Mouse (Mus musculus): Measurements from ENCODE around the gene Orc2. TPM values are rescaled to one million over a fixed set of nuclear protein-coding genes. Genes with fewer than 3 reads are reported as not detected.

Orc2 gene
- total RNA-seq (2021) = 10 to 100 TPM; 24.1 to 27.1 TPM
- long read RNA-seq, transcript Orc2-201 (18 exons, 3,561 nt) = major isoform, 16 of 28 reads
- long read RNA-seq, partial matches to known transcripts = 2 of 28 reads
- long read RNA-seq, other reads (novel, unspliced or antisense) = 10 of 28 reads

DNA sequence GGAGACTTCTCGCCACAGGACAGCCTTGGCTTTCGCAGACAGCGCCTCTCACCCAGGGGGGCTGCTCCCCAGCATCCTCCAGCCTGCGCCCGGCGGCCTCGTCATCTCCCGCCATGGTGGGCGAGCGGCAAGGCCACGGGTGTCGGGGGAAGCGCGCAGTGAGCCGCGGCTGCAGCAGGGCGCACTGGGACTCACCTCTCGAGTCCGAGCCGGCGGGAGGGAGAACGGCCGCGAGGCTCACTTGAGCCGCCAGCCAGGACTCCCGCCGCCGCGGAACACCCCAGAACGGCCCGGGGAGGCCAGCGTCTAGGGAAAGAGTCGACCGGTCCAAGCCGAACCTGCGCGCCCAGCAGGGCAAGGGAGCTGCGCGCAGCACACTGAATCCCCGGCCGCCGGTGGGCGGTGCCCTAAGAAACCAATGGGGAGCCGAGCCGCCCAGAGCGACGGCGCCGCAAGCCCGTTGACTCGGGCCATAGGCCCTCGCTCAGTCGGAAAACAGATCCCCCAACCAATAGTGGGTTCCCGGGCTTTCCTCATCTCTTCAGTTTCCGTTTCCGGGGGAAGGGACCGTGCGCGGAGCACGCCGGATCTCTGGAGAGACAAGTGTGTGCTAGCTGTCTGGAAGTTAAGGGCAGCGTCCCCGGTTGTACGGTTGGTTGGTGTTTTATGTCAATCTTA, at the start of gene Orc2:
TSS of gene Orc2 (minus strand) at position 533 of the 678 bp plus-strand sequence.
- peak; percentile 94 to 96 for DNase-seq (ENCODE audit: low spot score in 2 of 2)

DNA sequence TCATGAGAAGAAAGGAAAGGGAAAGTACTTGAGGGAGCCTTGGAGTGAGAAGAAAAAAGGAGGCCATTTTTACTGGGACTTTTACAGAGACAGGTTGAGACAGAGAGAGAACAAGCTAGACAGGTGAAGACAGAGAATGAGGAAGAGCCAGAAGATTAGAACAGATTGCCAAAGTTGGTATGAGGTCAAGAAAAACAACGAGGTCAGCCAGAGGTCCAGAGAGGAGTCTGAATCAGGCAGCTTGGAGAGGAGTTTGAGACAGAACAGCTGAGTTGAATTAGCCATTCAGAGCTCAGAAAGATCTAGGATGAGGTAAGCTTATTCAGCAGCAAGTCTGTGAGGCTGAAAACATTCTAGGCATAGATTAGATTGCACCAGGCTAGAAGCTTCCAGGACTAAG, 36.5 kb upstream of the Orc2 start:
- no peak for DNase-seq (ENCODE audit: low spot score in 2 of 2)

DNA sequence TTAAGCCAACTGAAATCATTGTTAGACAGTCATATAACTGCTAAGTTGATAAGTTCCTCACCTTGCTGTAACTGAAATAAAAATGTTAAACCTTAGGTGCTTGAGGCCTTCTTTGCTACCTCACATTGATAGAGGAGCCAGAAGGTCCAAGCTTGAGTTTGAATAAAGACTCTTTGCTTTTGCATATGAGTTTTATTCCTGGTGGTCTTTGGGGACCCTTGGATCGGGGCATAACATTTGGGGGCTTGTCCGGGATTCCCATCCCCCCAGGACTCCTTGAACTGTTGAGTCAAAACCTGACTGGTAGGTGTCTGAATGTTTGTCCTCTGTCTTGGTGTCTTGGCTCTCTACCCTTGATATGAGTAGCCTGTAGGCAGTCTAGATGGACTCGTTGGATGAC, 2.3 kb upstream of the Orc2 start:
- no peak for DNase-seq (ENCODE audit: low spot score in 2 of 2)

DNA sequence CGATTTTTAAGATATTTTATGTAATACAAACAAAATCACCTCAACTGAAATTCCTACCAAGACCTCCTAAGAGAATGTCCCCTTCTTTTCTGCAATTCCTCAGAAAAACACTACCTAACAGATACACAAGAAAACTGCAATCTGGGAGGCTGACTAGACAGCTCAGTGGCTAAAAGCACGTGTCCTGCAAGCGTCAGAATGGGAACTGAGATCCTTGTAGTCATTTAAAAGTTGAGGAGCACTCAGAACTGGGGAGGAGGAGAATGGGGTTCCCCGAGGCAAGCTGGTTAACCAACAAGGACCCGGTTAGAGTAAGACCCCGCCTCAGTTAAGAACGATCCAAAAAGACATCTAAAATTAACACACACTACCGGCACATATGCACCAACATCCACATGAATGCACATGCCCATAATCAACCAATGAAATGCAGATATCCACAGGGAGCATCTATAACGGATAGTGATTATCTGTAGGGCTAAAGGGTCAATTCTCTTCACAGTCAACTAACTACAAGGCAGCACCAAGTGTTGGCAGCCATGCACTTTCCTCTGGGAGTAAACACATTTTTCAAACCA, 1.0 kb downstream of the Orc2 start:
- DNase-seq (ENCODE audit: low spot score in 2 of 2) = no peak

DNA sequence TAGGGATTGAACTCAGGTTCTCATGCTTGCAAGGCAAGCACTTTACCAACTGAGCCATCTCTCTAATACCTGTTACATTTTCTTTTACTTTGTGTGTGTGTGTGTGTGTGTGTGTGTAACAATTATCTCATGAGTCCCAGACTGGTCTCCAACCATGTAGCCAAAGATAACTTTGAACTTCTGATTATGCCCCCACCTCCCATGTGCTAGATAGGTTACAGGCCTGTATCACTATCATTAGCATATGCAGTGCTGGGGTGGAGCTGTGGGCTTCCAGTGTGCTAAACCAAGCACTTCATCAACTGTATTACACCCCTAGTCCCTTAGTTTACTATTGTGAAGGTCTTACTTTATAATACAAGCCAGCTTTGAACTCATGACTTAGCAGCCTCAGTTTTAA, 1.8 kb downstream of the Orc2 start:
- DNase-seq (ENCODE audit: low spot score in 2 of 2) = no peak

GRCm38 (mm10) chr1:58498758-58499157, 6.2 kb downstream of the Orc2 start:
- DNase-seq (ENCODE audit: low spot score in 2 of 2) = no peak

- no peak for DNase-seq (ENCODE audit: low spot score in 2 of 2)
These were observed 7.2 kb downstream of the Orc2 start for GRCm38 (mm10) chr1:58497678-58498077.

- no peak for DNase-seq (ENCODE audit: low spot score in 2 of 2)
These were observed 9.3 kb downstream of the Orc2 start for GRCm38 (mm10) chr1:58495603-58496002.

GRCm38 (mm10) chr1:58482647-58483046, 22.3 kb downstream of the Orc2 start:
- no peak for DNase-seq (ENCODE audit: low spot score in 2 of 2)

GRCm38 (mm10) chr1:58475662-58476061, 29.2 kb downstream of the Orc2 start:
- DNase-seq (ENCODE audit: low spot score in 2 of 2) = no peak

DNA sequence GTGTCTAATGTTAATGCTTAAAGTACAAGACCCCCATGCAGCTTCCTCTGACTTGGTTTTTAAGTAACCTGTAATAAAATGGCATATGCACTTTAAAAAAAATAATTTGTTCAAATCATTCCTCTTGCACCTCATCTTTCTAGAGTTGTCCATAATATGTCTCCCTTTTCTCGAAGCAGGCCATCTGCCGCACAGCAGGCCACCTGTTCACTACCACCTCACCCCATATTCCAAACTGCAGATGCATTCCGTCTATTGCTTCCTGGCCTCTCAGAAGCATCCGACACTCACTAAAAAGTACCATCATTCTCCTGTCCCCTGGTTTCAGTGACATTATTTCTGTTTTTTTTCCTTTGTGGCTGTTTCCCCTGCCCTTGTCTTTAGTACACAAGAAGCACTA, 39.3 kb downstream of the Orc2 start:
- no peak for DNase-seq (ENCODE audit: low spot score in 2 of 2)

DNA sequence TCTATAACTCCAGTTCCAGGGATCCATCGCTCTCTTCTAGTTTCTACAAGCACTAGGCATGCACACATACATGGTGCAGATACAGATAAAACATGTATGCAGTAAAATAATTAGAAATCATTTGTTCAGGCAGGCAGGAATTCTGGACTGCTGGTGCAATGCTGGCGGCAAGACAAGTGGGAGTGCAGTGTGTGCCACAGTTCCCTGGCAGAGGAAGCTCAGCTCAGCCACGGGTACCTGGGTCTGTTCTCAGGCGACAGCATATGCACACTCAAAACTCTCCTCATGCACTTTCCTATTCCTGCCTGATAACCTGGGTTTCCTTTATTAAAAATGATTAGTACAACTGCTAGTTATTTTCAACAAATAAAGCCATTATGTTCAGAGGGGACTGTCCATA, 39.9 kb downstream of the Orc2 start:
- peak in 1 of 2 experiments; percentile 62 for DNase-seq (ENCODE audit: low spot score in 2 of 2)

DNA sequence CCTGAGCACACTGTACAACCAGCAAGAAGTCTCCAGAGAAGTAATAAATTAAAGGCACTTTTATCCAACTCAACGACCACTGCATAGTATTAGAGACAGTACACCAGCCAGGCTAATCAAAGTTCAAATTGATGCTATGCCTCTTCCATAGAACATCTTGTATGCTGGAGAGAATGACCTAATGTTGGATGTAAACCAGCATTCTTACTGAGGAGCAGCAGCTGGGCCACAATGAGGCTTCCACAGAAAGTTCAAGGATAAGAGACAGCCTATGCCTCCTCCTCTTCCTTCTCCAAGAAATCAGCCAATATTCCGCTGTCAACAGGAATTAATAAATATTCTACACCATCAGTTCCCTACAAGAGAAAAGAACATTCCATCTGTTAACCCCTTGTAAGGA, 41.0 kb downstream of the Orc2 start:
- DNase-seq (ENCODE audit: low spot score in 2 of 2) = no peak

DNA sequence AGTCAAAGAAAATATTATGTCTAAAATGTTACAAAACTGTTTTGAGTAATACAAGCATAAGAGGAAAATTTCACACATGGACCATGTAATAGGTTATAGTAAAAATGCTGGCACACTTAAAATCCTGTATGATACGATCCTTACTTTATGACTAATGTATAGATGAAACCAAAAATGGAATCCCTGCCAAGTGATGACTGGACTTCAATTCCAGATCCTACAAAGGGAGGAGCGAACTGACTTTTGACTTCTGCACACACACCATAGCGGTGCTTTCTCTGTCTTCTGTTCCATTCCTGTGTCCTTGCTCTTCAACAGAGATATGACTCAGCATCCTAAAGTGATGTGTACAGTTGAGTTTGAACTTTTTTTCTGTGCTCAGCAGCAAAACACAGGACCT, 44.3 kb downstream of the Orc2 start:
- no peak for DNase-seq (ENCODE audit: low spot score in 2 of 2)

DNA sequence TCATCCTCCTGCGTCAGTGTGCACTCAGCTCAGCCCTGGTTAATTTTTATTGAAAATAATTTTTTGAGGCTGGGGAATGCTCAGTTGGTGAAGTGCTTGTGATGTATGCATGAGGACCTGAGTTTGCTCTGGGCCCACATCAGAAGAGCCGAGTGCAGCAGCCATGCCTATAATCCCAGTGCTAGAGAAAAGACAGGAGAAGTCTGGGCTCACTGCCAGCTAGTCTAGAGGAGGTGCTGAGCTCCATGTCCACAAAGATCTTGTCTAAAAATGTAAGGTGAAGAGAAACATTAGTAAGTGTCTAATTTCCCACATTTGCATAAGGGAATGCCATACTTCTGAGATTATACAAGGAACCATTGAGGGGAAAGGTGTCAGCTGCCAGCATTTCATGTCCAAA, 46.0 kb downstream of the Orc2 start:
- no peak for DNase-seq (ENCODE audit: low spot score in 2 of 2)

GRCm38 (mm10) chr1:58458175-58458574, 46.7 kb downstream of the Orc2 start:
- DNase-seq (ENCODE audit: low spot score in 2 of 2) = no peak

- DNase-seq (ENCODE audit: low spot score in 2 of 2) = no peak
These were observed 50.6 kb downstream of the Orc2 start for GRCm38 (mm10) chr1:58454316-58454715.

- no peak for DNase-seq (ENCODE audit: low spot score in 2 of 2)
These were observed 56.5 kb downstream of the Orc2 start for GRCm38 (mm10) chr1:58448396-58448795.

- DNase-seq (ENCODE audit: low spot score in 2 of 2) = no peak
These were observed 57.1 kb downstream of the Orc2 start for GRCm38 (mm10) chr1:58447766-58448165.

- no peak for DNase-seq (ENCODE audit: low spot score in 2 of 2)
These were observed 59.0 kb downstream of the Orc2 start for GRCm38 (mm10) chr1:58445861-58446260.

DNA sequence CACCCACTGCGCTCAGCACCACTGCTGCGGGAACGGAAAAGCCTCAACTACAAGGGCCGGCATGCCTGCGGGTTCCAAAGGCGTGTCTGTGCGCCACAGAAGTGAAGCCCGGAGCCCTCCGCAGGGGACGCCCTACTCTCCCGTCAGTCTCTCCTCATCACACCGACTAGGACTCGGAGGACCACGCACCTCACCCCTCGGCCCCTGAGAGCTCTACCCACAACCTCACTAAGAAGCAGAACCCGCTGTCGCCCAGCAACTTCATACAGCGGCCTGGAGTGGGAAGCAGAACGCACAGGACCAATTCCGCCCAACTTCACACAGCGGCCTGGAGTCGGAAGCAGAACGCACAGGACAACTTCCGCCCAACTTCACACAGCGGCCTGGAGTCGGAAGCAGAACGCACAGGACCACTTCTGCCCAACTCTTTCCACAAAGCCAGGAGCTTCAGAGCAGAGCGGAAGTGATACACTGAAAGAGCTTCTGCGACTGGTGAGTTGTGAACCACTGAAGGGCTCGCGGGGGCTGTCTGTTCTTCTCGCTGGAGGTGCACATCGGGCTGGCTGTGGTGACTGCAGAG, 59.7 kb downstream of the Orc2 start, which contains the start of the genes Nif3l1 and Ppil3:
TSS of gene Nif3l1 (plus strand) at position 9 of the 580 bp plus-strand sequence.
TSS of gene Ppil3 (minus strand) at position 344 of the 580 bp plus-strand sequence.
- DNase-seq (ENCODE audit: low spot score in 2 of 2) = peak; percentile 92 to 94

DNA sequence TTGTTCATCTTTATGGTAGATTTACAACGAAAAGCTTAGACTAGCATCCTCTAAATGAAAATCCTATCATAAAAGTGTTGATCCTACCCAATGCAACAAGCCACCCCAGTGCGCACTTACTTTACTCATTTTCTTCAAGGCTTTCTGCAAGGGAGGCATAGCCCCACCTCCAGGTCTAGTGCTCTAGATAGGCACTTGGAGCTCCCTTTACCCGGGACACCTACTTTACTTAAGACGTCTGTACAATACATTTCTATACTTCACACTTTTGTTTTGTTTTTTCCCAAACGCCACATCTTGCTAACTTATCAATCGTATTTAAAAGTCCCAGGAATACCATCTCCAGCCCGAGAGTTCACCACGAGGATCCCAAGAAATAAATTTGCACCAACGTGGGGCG, 60.2 kb downstream of the Orc2 start:
- DNase-seq (ENCODE audit: low spot score in 2 of 2) = no peak

Measured in layer of hippocampus, adult 18-20 months (tissue).